10 mouse cellular contexts compared by ENCODE assay signal in genomic region chr2:119558737-119559340, GRCm38 (mm10). TPM values are rescaled to one million over a fixed set of nuclear protein-coding genes. Genes with fewer than 3 reads are reported as not detected.
DNase-seq lines count a peak whose midpoint lies in the region; ATAC-seq lines count a peak whose summit lies in the region.
"Had no signal": no experiment of that assay in that cellular context is flagged by ENCODE, and none has a peak within 500 bp of the region (broad histone marks: within the 10 kb centered on the region; RNA-seq: fewer than 3 reads in every experiment).

No protein-coding gene starts in this region.

- H3K9ac ChIP-seq in heart, embryonic 15.5 days, result no peak overlapping the region
- no peak overlapping the region for H3K9ac ChIP-seq in heart, embryonic 11.5 days (ENCODE audit: low read depth, low read length)
- peak overlapping the region; percentile 23; the same call in 1 of the 2 replicates for H3K9ac ChIP-seq in intestine, embryonic 16.5 days (ENCODE audit: low read depth, low read length)
- H3K9ac ChIP-seq in heart, embryonic 12.5 days, result no peak overlapping the region
- H3K9ac ChIP-seq: hindbrain, embryonic 15.5 days had no signal

- H3K36me3 ChIP-seq in heart, embryonic 15.5 days, result peaks cover 5% of the 10 kb centered on the region; the same call in 1 of the 2 replicates
- H3K36me3 ChIP-seq in heart, embryonic 11.5 days (ENCODE audit: control insufficient read depth, insufficient read depth, low read length), result no peaks in the 10 kb centered on the region
- no peaks in the 10 kb centered on the region for H3K36me3 ChIP-seq in intestine, embryonic 16.5 days (ENCODE audit: control insufficient read depth, insufficient read depth, low read length)
- H3K36me3 ChIP-seq in heart, embryonic 12.5 days, result peaks cover 12% of the 10 kb centered on the region

- peaks cover 4% of the 10 kb centered on the region; the same call in 1 of the 2 replicates for H3K4me1 ChIP-seq in heart, embryonic 15.5 days (replicated peaks)
- no peaks in the 10 kb centered on the region for H3K4me1 ChIP-seq in heart, embryonic 11.5 days (ENCODE audit: control insufficient read depth, insufficient read depth, low read length)
- H3K4me1 ChIP-seq in intestine, embryonic 16.5 days (ENCODE audit: control insufficient read depth, insufficient read depth, low read length), result peaks cover 9% of the 10 kb centered on the region
- H3K4me1 ChIP-seq in heart, embryonic 12.5 days (replicated peaks), result no peaks in the 10 kb centered on the region
- H3K4me1 ChIP-seq: hindbrain, embryonic 15.5 days had no signal

- WGBS in heart, embryonic 15.5 days, result 67% methylated on average over 7 of the region's 7 CpGs
- WGBS in heart, embryonic 11.5 days (ENCODE audit: insufficient replicate concordance), result 69% methylated on average over 7 of the region's 7 CpGs
- WGBS in intestine, embryonic 16.5 days, result 52% methylated on average over 7 of the region's 7 CpGs
- WGBS in heart, embryonic 12.5 days, result 73% methylated on average over 7 of the region's 7 CpGs

- H3K27ac ChIP-seq in heart, embryonic 15.5 days, result 0 out of 2 replicates have a peak overlapping the region, but pooled peaks have one; percentile 9
- no peak overlapping the region for H3K27ac ChIP-seq in heart, embryonic 11.5 days (ENCODE audit: low read depth, low read length)
- peak overlapping the region; percentile 3 for H3K27ac ChIP-seq in intestine, embryonic 16.5 days (ENCODE audit: low read length)
- H3K27ac ChIP-seq in heart, embryonic 12.5 days (ENCODE audit: poor library complexity, severe bottlenecking), result no peak overlapping the region
- H3K27ac ChIP-seq: hindbrain, embryonic 15.5 days had no signal

- no peak overlapping the region for H3K4me3 ChIP-seq in heart, embryonic 15.5 days
- H3K4me3 ChIP-seq in heart, embryonic 11.5 days (ENCODE audit: low read depth, low read length), result no peak overlapping the region
- no peak overlapping the region for H3K4me3 ChIP-seq in intestine, embryonic 16.5 days (ENCODE audit: low read length)
- H3K4me3 ChIP-seq in heart, embryonic 12.5 days, result no peak overlapping the region
- H3K4me3 ChIP-seq: hindbrain, embryonic 15.5 days had no signal

- DNase-seq in CD4-positive helper T cell, adult 2 months (ENCODE audit: low read depth, low spot score), result peak; percentile 25
- DNase-seq in spleen, postnatal 10 days (ENCODE audit: low spot score in 2 of 2), result peak; percentile 7 to 20
- DNase-seq in right cerebral cortex, postnatal 10 days (ENCODE audit: low spot score in 2 of 2), result no peak
- no peak for DNase-seq in left cerebral cortex, postnatal 4 days
- DNase-seq: adrenal gland, adult 2 months had no signal

- no peak overlapping the region for H3K4me2 ChIP-seq in heart, embryonic 15.5 days
- H3K4me2 ChIP-seq in heart, embryonic 11.5 days, result no peak overlapping the region
- H3K4me2 ChIP-seq in intestine, embryonic 16.5 days (ENCODE audit: low read depth, low read length), result no peak overlapping the region
- H3K4me2 ChIP-seq in heart, embryonic 12.5 days, result no peak overlapping the region
- H3K4me2 ChIP-seq: hindbrain, embryonic 15.5 days had no signal

- H3K9me3 ChIP-seq in heart, embryonic 15.5 days (replicated peaks), result no peaks in the 10 kb centered on the region
- H3K9me3 ChIP-seq in heart, embryonic 11.5 days (replicated peaks; ENCODE audit: control insufficient read depth, low read length), result no peaks in the 10 kb centered on the region
- H3K9me3 ChIP-seq in intestine, embryonic 16.5 days (ENCODE audit: control insufficient read depth, low read length), result no peaks in the 10 kb centered on the region
- no peaks in the 10 kb centered on the region for H3K9me3 ChIP-seq in heart, embryonic 12.5 days (replicated peaks)
- H3K9me3 ChIP-seq: hindbrain, embryonic 15.5 days had no signal

- intact Hi-C loops in left cerebral cortex, postnatal 4 days (cut with DNase I), result no loop called here

- H3K27me3 ChIP-seq in heart, embryonic 15.5 days, result no peaks in the 10 kb centered on the region
- no peaks in the 10 kb centered on the region for H3K27me3 ChIP-seq in heart, embryonic 11.5 days (ENCODE audit: control insufficient read depth, insufficient read depth, low read length)
- no peaks in the 10 kb centered on the region for H3K27me3 ChIP-seq in intestine, embryonic 16.5 days (replicated peaks; ENCODE audit: control insufficient read depth, insufficient read depth, low read length)
- no peaks in the 10 kb centered on the region for H3K27me3 ChIP-seq in heart, embryonic 12.5 days (replicated peaks)
- H3K27me3 ChIP-seq: hindbrain, embryonic 15.5 days had no signal

- no peak for ATAC-seq in heart, embryonic 15.5 days (replicated peaks; ENCODE audit: insufficient number of reproducible peaks, insufficient read depth, low FRiP score, low read depth)
- ATAC-seq in heart, embryonic 11.5 days (replicated peaks; ENCODE audit: insufficient number of reproducible peaks, low FRiP score, low TSS enrichment), result no peak
- peak; percentile 77 for ATAC-seq in intestine, embryonic 16.5 days
- ATAC-seq in heart, embryonic 12.5 days (ENCODE audit: insufficient number of reproducible peaks, low FRiP score), result no peak

RNA-seq across cellular contexts. Expression of gene Chp1, which starts 11.3 kb away (rescaled TPM):
- polyA plus RNA-seq in heart, embryonic 15.5 days (2015; fragmentation: Nextera tagmentation; extraction: Ambion mirVana), result 47.2 and 50.3 TPM in 2 replicates
- polyA plus RNA-seq in heart, embryonic 11.5 days (2014; fragmentation: Nextera tagmentation; extraction: Ambion mirVana), result 46.5 and 48.9 TPM in 2 replicates
- 56.7 and 60.6 TPM in 2 replicates for polyA plus RNA-seq in intestine, embryonic 16.5 days (2015; fragmentation: Nextera tagmentation; extraction: Ambion mirVana)
- total RNA-seq in left cerebral cortex, postnatal 4 days (2021), result 10 to 100 TPM; 77.2 to 81.3 TPM
- polyA plus RNA-seq in heart, embryonic 12.5 days (2016; fragmentation: Nextera tagmentation; extraction: Ambion mirVana), result 47.0 and 47.2 TPM in 2 replicates

RNA-seq across cellular contexts. Expression of gene Exd1, which starts 11.4 kb away (rescaled TPM):
- 0.21 and 0.27 TPM in 2 replicates for polyA plus RNA-seq in heart, embryonic 15.5 days (2015; fragmentation: Nextera tagmentation; extraction: Ambion mirVana)
- 0.27 and 0.45 TPM in 2 replicates for polyA plus RNA-seq in heart, embryonic 11.5 days (2014; fragmentation: Nextera tagmentation; extraction: Ambion mirVana)
- polyA plus RNA-seq in intestine, embryonic 16.5 days (2015; fragmentation: Nextera tagmentation; extraction: Ambion mirVana), result 0.36 and 0.39 TPM in 2 replicates
- 1 to 10 TPM in 1 of 2 experiments, under 1 TPM in 1; 0.85 to 1.6 TPM for total RNA-seq in left cerebral cortex, postnatal 4 days (2021)
- polyA plus RNA-seq in heart, embryonic 12.5 days (2016; fragmentation: Nextera tagmentation; extraction: Ambion mirVana), result 0.22 and 0.36 TPM in 2 replicates

RNA-seq across cellular contexts. Expression of gene Nusap1, which starts 59.3 kb away (rescaled TPM):
- 43.1 and 45.1 TPM in 2 replicates for polyA plus RNA-seq in heart, embryonic 15.5 days (2015; fragmentation: Nextera tagmentation; extraction: Ambion mirVana)
- polyA plus RNA-seq in heart, embryonic 11.5 days (2014; fragmentation: Nextera tagmentation; extraction: Ambion mirVana), result 56.4 and 57.3 TPM in 2 replicates
- 50.5 and 57.1 TPM in 2 replicates for polyA plus RNA-seq in intestine, embryonic 16.5 days (2015; fragmentation: Nextera tagmentation; extraction: Ambion mirVana)
- 1 to 10 TPM; 4.6 to 4.8 TPM for total RNA-seq in left cerebral cortex, postnatal 4 days (2021)
- 51.6 and 53.3 TPM in 2 replicates for polyA plus RNA-seq in heart, embryonic 12.5 days (2016; fragmentation: Nextera tagmentation; extraction: Ambion mirVana)

RNA-seq across cellular contexts. Expression of gene Oip5, which starts 59.4 kb away (rescaled TPM):
- 16.4 and 17.0 TPM in 2 replicates for polyA plus RNA-seq in heart, embryonic 15.5 days (2015; fragmentation: Nextera tagmentation; extraction: Ambion mirVana)
- polyA plus RNA-seq in heart, embryonic 11.5 days (2014; fragmentation: Nextera tagmentation; extraction: Ambion mirVana), result 22.9 and 25.5 TPM in 2 replicates
- 18.2 and 23.6 TPM in 2 replicates for polyA plus RNA-seq in intestine, embryonic 16.5 days (2015; fragmentation: Nextera tagmentation; extraction: Ambion mirVana)
- 1 to 10 TPM; 2.4 to 2.8 TPM for total RNA-seq in left cerebral cortex, postnatal 4 days (2021)
- polyA plus RNA-seq in heart, embryonic 12.5 days (2016; fragmentation: Nextera tagmentation; extraction: Ambion mirVana), result 24.3 and 28.3 TPM in 2 replicates

Comparison
In these comparisons a context has a peak if more than half of its experiments do, and no peak if none do; other contexts are left out.
1. H3K27ac ChIP-seq: peak in heart, embryonic 15.5 days (single experiment) and intestine, embryonic 16.5 days (single experiment); none in heart, embryonic 11.5 days (single experiment) and heart, embryonic 12.5 days (single experiment).
2. DNase-seq: peak in CD4-positive helper T cell, adult 2 months (single experiment) and spleen, postnatal 10 days (2 of 2); none in right cerebral cortex, postnatal 10 days (0 of 2) and left cerebral cortex, postnatal 4 days (single experiment).